Mouse (Mus musculus): ENCODE data around the gene Stk32b. TPM values are rescaled to one million over a fixed set of nuclear protein-coding genes. Genes with fewer than 3 reads are reported as not detected.

Gene Stk32b
- polyA plus RNA-seq, 1 experiment, result not detected

DNA sequence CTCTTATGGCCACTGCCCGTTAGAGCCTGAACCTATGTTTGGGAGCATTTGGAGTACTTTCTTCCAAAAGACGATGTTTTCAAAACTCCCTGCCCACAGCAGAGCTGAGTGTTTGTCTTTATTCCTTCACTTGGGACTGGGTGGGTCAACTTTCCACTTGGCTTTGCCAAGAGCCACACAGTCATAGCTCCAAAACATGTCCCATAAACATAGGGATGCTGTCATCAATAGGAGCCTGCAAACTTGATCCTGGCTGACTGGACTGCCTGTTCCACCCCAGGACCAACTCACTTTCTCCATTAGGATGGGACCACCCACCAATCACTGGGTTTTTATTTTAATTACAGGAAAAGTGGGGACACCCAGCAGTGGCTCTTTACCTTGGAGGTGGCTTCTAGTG is 13.8 kb upstream of the Stk32b start:
- Histone ChIP-seq H3K4me3 (ENCODE audit: insufficient read depth, low read depth, low read length) (no peak overlapping the region), H3K27ac (ENCODE audit: insufficient read depth, low read depth, low read length) (no peak overlapping the region), H3K4me1 (ENCODE audit: control insufficient read depth, insufficient read depth, low read length) (no peaks in the 10 kb centered on the region)
- TF ChIP-seq CTCF (IDR thresholded peaks at IDR 0.05; ENCODE audit: insufficient read depth, low read depth, low read length) (no peak), POLR2A (IDR thresholded peaks at IDR 0.05; ENCODE audit: insufficient read depth, low read depth, low read length) (no peak)
- WGBS, result 88% methylated on average over 2 of the region's 2 CpGs

GRCm38 (mm10) chr5:37725220-37725886 is 8.4 kb upstream of the Stk32b start:
- WGBS, result 79% methylated on average over 4 of the region's 4 CpGs
- Histone ChIP-seq H3K27ac (ENCODE audit: insufficient read depth, low read depth, low read length) (no peak overlapping the region), H3K4me3 (ENCODE audit: insufficient read depth, low read depth, low read length) (no peak overlapping the region), H3K4me1 (ENCODE audit: control insufficient read depth, insufficient read depth, low read length) (no peaks in the 10 kb centered on the region)
- TF ChIP-seq CTCF (IDR thresholded peaks at IDR 0.05; ENCODE audit: insufficient read depth, low read depth, low read length) (no peak), POLR2A (IDR thresholded peaks at IDR 0.05; ENCODE audit: insufficient read depth, low read depth, low read length) (no peak)

GRCm38 (mm10) chr5:37720670-37721069 is 3.7 kb upstream of the Stk32b start:
- H3K27ac ChIP-seq (ENCODE audit: insufficient read depth, low read depth, low read length), result no peak overlapping the region
- TF ChIP-seq CTCF (IDR thresholded peaks at IDR 0.05; ENCODE audit: insufficient read depth, low read depth, low read length) (no peak), POLR2A (IDR thresholded peaks at IDR 0.05; ENCODE audit: insufficient read depth, low read depth, low read length) (no peak)
- H3K4me3 ChIP-seq (ENCODE audit: insufficient read depth, low read depth, low read length), result no peak overlapping the region
- peaks cover 11% of the 10 kb centered on the region for H3K4me1 ChIP-seq (ENCODE audit: control insufficient read depth, insufficient read depth, low read length)
- 18% methylated on average over 6 of the region's 6 CpGs for WGBS

GRCm38 (mm10) chr5:37717384-37717963 is 503 bp upstream of the Stk32b start:
- 2% methylated on average over 14 of the region's 14 CpGs for WGBS
- peaks cover 11% of the 10 kb centered on the region for H3K4me1 ChIP-seq (ENCODE audit: control insufficient read depth, insufficient read depth, low read length)
- no peak overlapping the region for H3K27ac ChIP-seq (ENCODE audit: insufficient read depth, low read depth, low read length)
- TF ChIP-seq CTCF (IDR thresholded peaks at IDR 0.05; ENCODE audit: insufficient read depth, low read depth, low read length) (peak; percentile 71), POLR2A (IDR thresholded peaks at IDR 0.05; ENCODE audit: insufficient read depth, low read depth, low read length) (no peak)
- peak overlapping the region; percentile 45 for H3K4me3 ChIP-seq (ENCODE audit: insufficient read depth, low read depth, low read length)

GRCm38 (mm10) chr5:37709257-37709904 is 7.6 kb downstream of the Stk32b start:
- 84% methylated on average over 5 of the region's 5 CpGs for WGBS
- TF ChIP-seq CTCF (IDR thresholded peaks at IDR 0.05; ENCODE audit: insufficient read depth, low read depth, low read length) (no peak), POLR2A (IDR thresholded peaks at IDR 0.05; ENCODE audit: insufficient read depth, low read depth, low read length) (no peak)

DNA sequence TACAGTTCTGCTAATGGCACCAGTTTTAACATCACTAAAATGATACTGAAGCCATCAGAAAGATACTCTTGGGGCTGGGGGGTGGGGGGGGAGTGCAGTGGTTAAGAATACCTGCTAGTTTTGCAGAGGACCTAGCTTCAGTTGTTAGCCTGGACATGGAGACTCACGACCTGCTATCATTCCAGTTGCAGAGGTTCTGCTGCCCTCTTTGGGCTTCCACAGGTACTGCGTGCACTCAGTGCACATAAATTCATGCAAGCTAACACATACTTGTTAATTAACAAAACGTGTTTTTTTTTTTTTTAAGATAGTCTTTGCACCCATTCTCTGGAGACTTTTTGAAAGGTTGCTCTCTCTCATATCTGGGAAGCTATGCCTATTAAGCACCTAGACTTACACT is 8.8 kb downstream of the Stk32b start:
- Histone ChIP-seq H3K27ac (ENCODE audit: insufficient read depth, low read depth, low read length) (no peak overlapping the region), H3K4me3 (ENCODE audit: insufficient read depth, low read depth, low read length) (no peak overlapping the region), H3K4me1 (ENCODE audit: control insufficient read depth, insufficient read depth, low read length) (no peaks in the 10 kb centered on the region)
- WGBS, result 65% methylated on average over 3 of the region's 3 CpGs
- TF ChIP-seq POLR2A (IDR thresholded peaks at IDR 0.05; ENCODE audit: insufficient read depth, low read depth, low read length) (no peak), CTCF (IDR thresholded peaks at IDR 0.05; ENCODE audit: insufficient read depth, low read depth, low read length) (no peak)

More at GRCm38 (mm10) chr5:37709257-37709904, 7.6 kb downstream of the Stk32b start:
- H3K27ac ChIP-seq (ENCODE audit: insufficient read depth, low read depth, low read length), result no peak overlapping the region
- no peaks in the 10 kb centered on the region for H3K4me1 ChIP-seq (ENCODE audit: control insufficient read depth, insufficient read depth, low read length)
- H3K4me3 ChIP-seq (ENCODE audit: insufficient read depth, low read depth, low read length), result no peak overlapping the region

GRCm38 (mm10) chr5:37704962-37705361 is 12.0 kb downstream of the Stk32b start:
- 84% methylated on average over 2 of the region's 2 CpGs for whole genome bisulfite sequencing
- no peak overlapping the region for H3K27ac ChIP-seq (ENCODE audit: insufficient read depth, low read depth, low read length)
- H3K4me3 ChIP-seq (ENCODE audit: insufficient read depth, low read depth, low read length), result no peak overlapping the region
- no peaks in the 10 kb centered on the region for H3K4me1 ChIP-seq (ENCODE audit: control insufficient read depth, insufficient read depth, low read length)
- TF ChIP-seq POLR2A (IDR thresholded peaks at IDR 0.05; ENCODE audit: insufficient read depth, low read depth, low read length), result no peak
- TF ChIP-seq CTCF (IDR thresholded peaks at IDR 0.05; ENCODE audit: insufficient read depth, low read depth, low read length), result no peak

- H3K4me3 ChIP-seq (ENCODE audit: insufficient read depth, low read depth, low read length), result no peak overlapping the region
- TF ChIP-seq POLR2A (IDR thresholded peaks at IDR 0.05; ENCODE audit: insufficient read depth, low read depth, low read length) (no peak), CTCF (IDR thresholded peaks at IDR 0.05; ENCODE audit: insufficient read depth, low read depth, low read length) (no peak)
- no peaks in the 10 kb centered on the region for H3K4me1 ChIP-seq (ENCODE audit: control insufficient read depth, insufficient read depth, low read length)
- 72% methylated on average over 12 of the region's 12 CpGs for WGBS
- no peak overlapping the region for H3K27ac ChIP-seq (ENCODE audit: insufficient read depth, low read depth, low read length)
Measured at GRCm38 (mm10) chr5:37699757-37700156, 17.2 kb downstream of the Stk32b start.

GRCm38 (mm10) chr5:37697286-37697685 is 19.7 kb downstream of the Stk32b start:
- 70% methylated on average over 7 of the region's 7 CpGs for WGBS
- H3K4me1 ChIP-seq (ENCODE audit: control insufficient read depth, insufficient read depth, low read length), result no peaks in the 10 kb centered on the region; the same call in 1 of the 2 replicates
- no peak overlapping the region for H3K27ac ChIP-seq (ENCODE audit: insufficient read depth, low read depth, low read length)
- H3K4me3 ChIP-seq (ENCODE audit: insufficient read depth, low read depth, low read length), result no peak overlapping the region
- no peak for TF ChIP-seq POLR2A (IDR thresholded peaks at IDR 0.05; ENCODE audit: insufficient read depth, low read depth, low read length)
- no peak for TF ChIP-seq CTCF (IDR thresholded peaks at IDR 0.05; ENCODE audit: insufficient read depth, low read depth, low read length)
